ENCODE assay signal across 13 mouse cellular contexts in genomic region chr4:99654621-99655296, GRCm38 (mm10). TPM values are rescaled to one million over a fixed set of nuclear protein-coding genes. Genes with fewer than 3 reads are reported as not detected.
DNase-seq lines count a peak whose midpoint lies in the region; ATAC-seq and TF ChIP-seq lines count a peak whose summit lies in the region.
"Had no signal": no experiment of that assay in that cellular context is flagged by ENCODE, and none has a peak within 500 bp of the region (broad histone marks: within the 10 kb centered on the region; RNA-seq: fewer than 3 reads in every experiment).

No protein-coding gene starts in this region.

- no peaks in the 10 kb centered on the region for H3K9me3 ChIP-seq in lung, embryonic 14.5 days (ENCODE audit: low read depth, low read length)
- H3K9me3 ChIP-seq in hindbrain, embryonic 11.5 days (ENCODE audit: control insufficient read depth, low read length): no peaks in the 10 kb centered on the region
- no peaks in the 10 kb centered on the region for H3K9me3 ChIP-seq in neural tube, embryonic 15.5 days (replicated peaks)
- H3K9me3 ChIP-seq: embryonic facial prominence, embryonic 15.5 days; heart, embryonic 13.5 days; intestine, embryonic 15.5 days; midbrain, embryonic 15.5 days had no signal

- 2% methylated on average over 27 of the region's 27 CpGs for WGBS in lung, embryonic 14.5 days
- 5% methylated on average over 27 of the region's 27 CpGs for WGBS in lung, adult 2 months
- under 1% methylated on average over 27 of the region's 27 CpGs for WGBS in hindbrain, embryonic 11.5 days
- 1% methylated on average over 27 of the region's 27 CpGs for WGBS in neural tube, embryonic 15.5 days

- no peaks in the 10 kb centered on the region for H3K36me3 ChIP-seq in lung, embryonic 14.5 days (ENCODE audit: insufficient read depth)
- H3K36me3 ChIP-seq in hindbrain, embryonic 11.5 days (ENCODE audit: control insufficient read depth, insufficient read depth, low read length): no peaks in the 10 kb centered on the region
- no peaks in the 10 kb centered on the region for H3K36me3 ChIP-seq in neural tube, embryonic 15.5 days
- H3K36me3 ChIP-seq: embryonic facial prominence, embryonic 15.5 days; heart, embryonic 13.5 days; intestine, embryonic 15.5 days; midbrain, embryonic 15.5 days had no signal

- no peak for TF ChIP-seq CTCF in lung, embryonic 14.5 days (IDR thresholded peaks at IDR 0.05; ENCODE audit: low read depth)
- no peak for TF ChIP-seq CTCF in lung, adult 2 months (IDR thresholded peaks at IDR 0.05; ENCODE audit: insufficient read depth, low read length)

- H3K4me2 ChIP-seq in lung, embryonic 14.5 days: no peak overlapping the region
- H3K4me2 ChIP-seq in hindbrain, embryonic 11.5 days (replicated peaks; ENCODE audit: low read depth, low read length): no peak overlapping the region
- peak overlapping the region; percentile 15; the same call in 1 of the 2 replicates for H3K4me2 ChIP-seq in neural tube, embryonic 15.5 days
- H3K4me2 ChIP-seq: midbrain, embryonic 15.5 days had no signal

- TF ChIP-seq POLR2A in lung, adult 2 months (IDR thresholded peaks at IDR 0.05; ENCODE audit: borderline replicate concordance, extremely low read depth, low read depth, low read length): no peak

- H3K4me3 ChIP-seq in lung, embryonic 14.5 days (ENCODE audit: low read depth, low read length): no peak overlapping the region; the same call in 1 of the 2 replicates
- H3K4me3 ChIP-seq in lung, adult 2 months (replicated peaks; ENCODE audit: extremely low read depth, low read depth, low read length): no peak overlapping the region
- no peak overlapping the region for H3K4me3 ChIP-seq in hindbrain, embryonic 11.5 days (ENCODE audit: low read depth, low read length)
- H3K4me3 ChIP-seq in neural tube, embryonic 15.5 days (replicated peaks): peak overlapping the region; percentile 11; the same call in 1 of the 2 replicates
- H3K4me3 ChIP-seq: midbrain, embryonic 15.5 days had no signal

- ATAC-seq in cerebellum, adult (ENCODE audit: insufficient number of reproducible peaks, low FRiP score, low TSS enrichment): no peak
- ATAC-seq in lung, embryonic 14.5 days (ENCODE audit: insufficient read depth): no peak
- no peak for ATAC-seq in hindbrain, embryonic 11.5 days (ENCODE audit: low FRiP score)
- ATAC-seq in neural tube, embryonic 15.5 days (ENCODE audit: low FRiP score): no peak
- ATAC-seq: intestine, embryonic 15.5 days; midbrain, embryonic 15.5 days had no signal

- H3K4me1 ChIP-seq in lung, embryonic 14.5 days (ENCODE audit: insufficient read depth): 0 out of 2 replicates have a peak, but pooled peaks cover 5% of the 10 kb centered on the region
- no peaks in the 10 kb centered on the region; the same call in none of the 2 replicates for H3K4me1 ChIP-seq in lung, adult 2 months (ENCODE audit: control insufficient read depth, insufficient read depth, low read length)
- H3K4me1 ChIP-seq in hindbrain, embryonic 11.5 days (replicated peaks; ENCODE audit: control insufficient read depth, insufficient read depth, low read length): peaks cover 11% of the 10 kb centered on the region
- H3K4me1 ChIP-seq in neural tube, embryonic 15.5 days: peaks cover 23% of the 10 kb centered on the region

- peaks cover 96% of the 10 kb centered on the region for H3K27me3 ChIP-seq in lung, embryonic 14.5 days (ENCODE audit: insufficient read depth, low read length)
- H3K27me3 ChIP-seq in hindbrain, embryonic 11.5 days (ENCODE audit: control insufficient read depth, insufficient read depth, low read length): peaks cover 78% of the 10 kb centered on the region
- H3K27me3 ChIP-seq in neural tube, embryonic 15.5 days (replicated peaks): peaks cover 67% of the 10 kb centered on the region

- H3K9ac ChIP-seq in lung, embryonic 14.5 days: no peak overlapping the region
- H3K9ac ChIP-seq in hindbrain, embryonic 11.5 days (ENCODE audit: low read depth, low read length): no peak overlapping the region
- no peak overlapping the region for H3K9ac ChIP-seq in neural tube, embryonic 15.5 days (replicated peaks)
- H3K9ac ChIP-seq: embryonic facial prominence, embryonic 15.5 days; heart, embryonic 13.5 days; intestine, embryonic 15.5 days; midbrain, embryonic 15.5 days had no signal

- H3K27ac ChIP-seq in lung, embryonic 14.5 days (ENCODE audit: low read depth): no peak overlapping the region
- no peak overlapping the region for H3K27ac ChIP-seq in hindbrain, embryonic 11.5 days (ENCODE audit: low read depth, low read length)
- no peak overlapping the region for H3K27ac ChIP-seq in neural tube, embryonic 15.5 days (replicated peaks)
- H3K27ac ChIP-seq: embryonic facial prominence, embryonic 15.5 days; heart, embryonic 13.5 days; intestine, embryonic 15.5 days; midbrain, embryonic 15.5 days had no signal

- DNase-seq in cerebellum, adult 8-10 months: peak; percentile 9
- peak; percentile 11 for DNase-seq in lung, embryonic 14.5 days
- DNase-seq in lung, adult 2 months: no peak
- peak; percentile 55 for DNase-seq in hindbrain, embryonic 11.5 days (ENCODE audit: low spot score)
- DNase-seq in thymus, adult 18-20 months: no peak
- DNase-seq in adipocyte (ENCODE audit: low spot score): no peak
- DNase-seq: right cerebral cortex, adult 18-20 months had no signal

RNA-seq across cellular contexts. Expression of gene Foxd3, which starts 1.3 kb away (rescaled TPM):
- polyA plus RNA-seq in lung, embryonic 14.5 days (2014; fragmentation: Nextera tagmentation; extraction: Ambion mirVana): not detected in 2 replicates
- 0.28 and 0.62 TPM in 2 replicates for polyA plus RNA-seq in lung, adult 2 months (2012; rRNA removed)
- 2.2 and 2.5 TPM in 2 replicates for polyA plus RNA-seq in hindbrain, embryonic 11.5 days (2014; fragmentation: Nextera tagmentation; extraction: Ambion mirVana)
- 2.2 and 3.0 TPM in 2 replicates for polyA plus RNA-seq in neural tube, embryonic 15.5 days (2015; fragmentation: Nextera tagmentation; extraction: Ambion mirVana)
- polyA plus RNA-seq: heart, embryonic 13.5 days had no signal

Comparison
In these comparisons a context has a peak if more than half of its experiments do, and no peak if none do; other contexts are left out.
1. DNase-seq: peak in cerebellum, adult 8-10 months (single experiment), lung, embryonic 14.5 days (single experiment) and hindbrain, embryonic 11.5 days (single experiment); none in lung, adult 2 months (single experiment), thymus, adult 18-20 months (0 of 2) and adipocyte (single experiment).